Comparison of ENCODE assay signal across 13 mouse cellular contexts in the genomic region with DNA sequence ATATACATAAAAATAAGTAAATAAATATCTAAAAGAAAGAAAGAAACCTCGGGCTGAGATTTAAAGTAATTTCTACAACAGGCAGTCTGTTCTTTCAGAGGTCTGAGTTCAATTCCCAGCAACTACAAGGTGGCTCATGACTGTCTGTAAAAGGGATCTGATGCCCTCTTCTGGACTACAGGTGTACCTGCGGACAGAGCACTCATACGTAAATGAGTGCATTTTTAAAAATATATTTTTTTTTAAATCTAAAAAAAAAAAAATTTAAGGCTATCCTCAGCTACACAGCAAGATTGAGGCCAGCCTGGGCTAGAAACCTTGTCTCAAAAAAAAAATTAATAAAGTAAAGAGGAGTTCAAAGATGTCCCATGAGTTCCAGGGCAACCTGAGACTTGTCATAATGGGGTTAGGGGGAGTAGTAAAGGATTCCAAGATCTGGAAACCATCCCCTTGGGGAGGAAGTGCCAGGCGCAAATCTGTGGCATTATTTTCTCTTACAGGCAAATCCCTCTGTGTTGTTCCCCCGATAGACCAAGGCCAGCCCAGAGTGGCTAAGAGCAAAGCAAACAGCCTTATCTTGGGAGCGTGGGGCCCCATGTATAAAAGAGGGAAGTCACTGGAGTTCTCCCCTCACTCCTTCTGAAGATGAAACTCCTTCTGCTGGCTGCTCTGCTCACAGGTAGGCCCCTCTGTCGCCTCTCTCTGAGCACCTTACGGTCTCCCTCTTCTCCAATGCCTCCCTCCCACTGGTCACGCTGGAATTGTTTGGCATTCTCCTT. TPM values are rescaled to one million over a fixed set of nuclear protein-coding genes. Genes with fewer than 3 reads are reported as not detected.
DNase-seq lines count a peak whose midpoint lies in the region; ATAC-seq and TF ChIP-seq lines count a peak whose summit lies in the region.
"Had no signal": no experiment of that assay in that cellular context is flagged by ENCODE, and none has a peak within 500 bp of the region (broad histone marks: within the 10 kb centered on the region; RNA-seq: fewer than 3 reads in every experiment).

A gene (plus strand): TSS at position 621 of the 779 bp plus-strand sequence.

- TF ChIP-seq RAD21 in MEL (IDR thresholded peaks at IDR 0.05; ENCODE audit: low read depth, low read length) = peak; percentile 65

- H3K4me3 ChIP-seq in liver, adult 2 months (ENCODE audit: insufficient read depth, low read depth, low read length) = no peak within 1 kb of the TSS
- peak within 1 kb of the TSS; percentile 1 to 5; a peak in 1 of 4 replicates for H3K4me3 ChIP-seq in MEL (ENCODE audit: control insufficient read depth in 1 of 2, insufficient read depth in 1 of 2, low read depth in 2 of 2, low read length in 2 of 2)
- H3K4me3 ChIP-seq: heart, embryonic 15.5 days; limb, embryonic 12.5 days; midbrain, embryonic 10.5 days; neural tube, embryonic 13.5 days had no signal

- 46% methylated on average over 9 of the region's 9 CpGs for WGBS in liver, adult 2 months

- ATAC-seq in hematopoietic stem cell, adult 5-6 weeks (replicated peaks in 1 of 2; ENCODE audit: insufficient read depth in 1 of 2, low FRiP score in 2 of 2, low TSS enrichment in 1 of 2, low read depth in 1 of 2, poor library complexity in 2 of 2, severe bottlenecking in 2 of 2) = 0 out of 4 replicates have a peak, but pooled peaks have one; percentile 12 to 32
- ATAC-seq: inflammation-experienced regulatory T-cells, adult 6 months had no signal

- H3K27me3 ChIP-seq in liver, adult 2 months (ENCODE audit: control insufficient read depth, insufficient read depth, low read length) = no peaks in the 10 kb centered on the region
- H3K27me3 ChIP-seq in MEL (ENCODE audit: control insufficient read depth in 1 of 2, insufficient read depth in 2 of 2, low read length in 2 of 2) = no peaks in the 10 kb centered on the region
- H3K27me3 ChIP-seq in splenic B cell, adult 2 months (ENCODE audit: control insufficient read depth, insufficient read depth, low read length, poor library complexity, severe bottlenecking) = no peaks in the 10 kb centered on the region
- H3K27me3 ChIP-seq: heart, embryonic 15.5 days; limb, embryonic 12.5 days; neural tube, embryonic 13.5 days had no signal

- no peak within 1 kb of the TSS for H3K27ac ChIP-seq in liver, adult 2 months (replicated peaks; ENCODE audit: insufficient read depth, low read depth, low read length)
- peak within 1 kb of the TSS; percentile 20; the same call in 1 of the 2 replicates for H3K27ac ChIP-seq in MEL (ENCODE audit: control insufficient read depth, low read depth, low read length)
- H3K27ac ChIP-seq: heart, embryonic 15.5 days; midbrain, embryonic 10.5 days; neural tube, embryonic 13.5 days had no signal

- H3K9me3 ChIP-seq in MEL (replicated peaks; ENCODE audit: insufficient read depth, low read length) = no peaks in the 10 kb centered on the region
- H3K9me3 ChIP-seq: heart, embryonic 15.5 days; limb, embryonic 12.5 days; midbrain, embryonic 10.5 days; neural tube, embryonic 13.5 days had no signal

- peak; percentile 14 for DNase-seq in liver, adult 2 months (ENCODE audit: extremely low read depth, low read depth, low spot score)
- DNase-seq in liver (no peak), MEL (ENCODE audit: low read depth, low spot score) (peak; percentile 86)
- peak; percentile 51 for DNase-seq in splenic B cell, adult 2 months (ENCODE audit: low read depth, low spot score)
- no peak for DNase-seq in cerebellum, postnatal 14 days
- no peak for DNase-seq in neural tube, embryonic 10.5 days (ENCODE audit: extremely low spot score, low spot score)
- DNase-seq: thymus, adult 2 months had no signal

- no peaks in the 10 kb centered on the region for H3K79me2 ChIP-seq in liver, adult 2 months (ENCODE audit: control insufficient read depth, insufficient read depth, low read length)
- no peaks in the 10 kb centered on the region for H3K79me2 ChIP-seq in MEL (ENCODE audit: control insufficient read depth, insufficient read depth, low read length, poor library complexity)

- H3K9ac ChIP-seq in liver, adult 2 months (ENCODE audit: low read depth, low read length) = no peak within 1 kb of the TSS
- H3K9ac ChIP-seq in MEL (ENCODE audit: control insufficient read depth, low read depth, low read length, poor library complexity, severe bottlenecking) = peak within 1 kb of the TSS; percentile 33
- H3K9ac ChIP-seq: heart, embryonic 15.5 days; limb, embryonic 12.5 days; neural tube, embryonic 13.5 days had no signal

- TF ChIP-seq EP300 in MEL (IDR thresholded peaks at IDR 0.05; ENCODE audit: low read depth in 1 of 2, low read length in 2 of 2) = peak; percentile 58 to 77

- TF ChIP-seq CTCF in liver, adult 2 months (IDR thresholded peaks at IDR 0.05; ENCODE audit: low read depth, low read length) = no peak
- TF ChIP-seq CTCF in MEL (IDR thresholded peaks at IDR 0.05 in 2 of 3, conservative IDR thresholded peaks at IDR 0.05 in 1 of 3; ENCODE audit: control insufficient read depth in 1 of 3, insufficient read depth in 1 of 3, low read depth in 2 of 3, low read length in 3 of 3, poor library complexity in 1 of 3, severe bottlenecking in 1 of 3) = peak; percentile 42 to 58 (median 50)

- no peaks in the 10 kb centered on the region for H3K36me3 ChIP-seq in liver, adult 2 months (ENCODE audit: control insufficient read depth, insufficient read depth, low read length)
- H3K36me3 ChIP-seq in MEL (ENCODE audit: control insufficient read depth in 1 of 2, insufficient read depth in 2 of 2, low read length in 2 of 2) = peaks cover 0 to 7% of the 10 kb centered on the region in 2 experiments; a peak in 2 of 4 replicates
- no peaks in the 10 kb centered on the region for H3K36me3 ChIP-seq in splenic B cell, adult 2 months (ENCODE audit: control insufficient read depth, insufficient read depth, low read length, poor library complexity, severe bottlenecking)
- H3K36me3 ChIP-seq: heart, embryonic 15.5 days; limb, embryonic 12.5 days; midbrain, embryonic 10.5 days; neural tube, embryonic 13.5 days had no signal

- no peak for TF ChIP-seq POLR2A in liver, adult 2 months (IDR thresholded peaks at IDR 0.05; ENCODE audit: extremely low read depth, insufficient read depth, low read length)
- peak in 1 of 2 experiments; percentile 29; a peak in 1 of 4 replicates for TF ChIP-seq POLR2A in MEL (IDR thresholded peaks at IDR 0.05; ENCODE audit: control insufficient read depth in 1 of 2, insufficient read depth in 1 of 2, low read depth in 1 of 2, low read length in 2 of 2, poor library complexity in 1 of 2)

- no peaks in the 10 kb centered on the region for H3K4me1 ChIP-seq in liver, adult 2 months (ENCODE audit: control insufficient read depth, insufficient read depth, low read length)
- H3K4me1 ChIP-seq in MEL (ENCODE audit: control insufficient read depth in 1 of 2, insufficient read depth in 2 of 2, low read length in 2 of 2) = peaks cover 2 to 7% of the 10 kb centered on the region in 2 experiments; a peak in 2 of 4 replicates
- H3K4me1 ChIP-seq: limb, embryonic 12.5 days had no signal

TF ChIP-seq in MEL, 35 proteins besides CTCF, POLR2A, EP300 and RAD21 (continues in another document):
- no peak for TF ChIP-seq POLR2AphosphoS5 (IDR thresholded peaks at IDR 0.05; ENCODE audit: borderline replicate concordance, low read depth, low read length)
- 0 out of 2 replicates have a peak, but pooled peaks have one; percentile 12 for TF ChIP-seq HCFC1 (IDR thresholded peaks at IDR 0.05; ENCODE audit: low read depth, low read length)
- TF ChIP-seq JUND (IDR thresholded peaks at IDR 0.05; ENCODE audit: low read depth, low read length) = no peak
- TF ChIP-seq MXI1 (IDR thresholded peaks at IDR 0.05; ENCODE audit: low read depth, low read length) = peak; percentile 48; the same call in 1 of the 2 replicates
- TF ChIP-seq ELF1 (IDR thresholded peaks at IDR 0.05; ENCODE audit: low read depth, low read length) = no peak
- TF ChIP-seq POLR2AphosphoS2 (IDR thresholded peaks at IDR 0.05; ENCODE audit: low read length) = no peak
- no peak for TF ChIP-seq TAL1 (IDR thresholded peaks at IDR 0.05; ENCODE audit: low read length)
- peak; percentile 51; the same call in 1 of the 2 replicates for TF ChIP-seq ZNF384 (IDR thresholded peaks at IDR 0.05; ENCODE audit: low read depth, low read length)
- TF ChIP-seq ZMIZ1 (IDR thresholded peaks at IDR 0.05; ENCODE audit: low read depth, low read length) = no peak
- TF ChIP-seq MAZ (IDR thresholded peaks at IDR 0.05; ENCODE audit: low read depth, low read length) = peak; percentile 67; the same call in 1 of the 2 replicates
- no peak for TF ChIP-seq NELFE (IDR thresholded peaks at IDR 0.05; ENCODE audit: low read depth, low read length)
- TF ChIP-seq USF2 (IDR thresholded peaks at IDR 0.05; ENCODE audit: borderline replicate concordance in 1 of 2, insufficient read depth in 1 of 2, low read depth in 1 of 2, low read length in 2 of 2) = no peak
- peak; percentile 44 for TF ChIP-seq ZC3H11A (IDR thresholded peaks at IDR 0.05; ENCODE audit: low read depth, low read length)
- no peak for TF ChIP-seq MEF2A (IDR thresholded peaks at IDR 0.05; ENCODE audit: extremely low read depth, insufficient replicate concordance, low read depth, low read length, poor library complexity, severe bottlenecking)
- peak; percentile 70 for TF ChIP-seq TBP (IDR thresholded peaks at IDR 0.05; ENCODE audit: low read depth, low read length)
- peak; percentile 79 for TF ChIP-seq RCOR1 (IDR thresholded peaks at IDR 0.05; ENCODE audit: low read depth, low read length)
- no peak; the same call in 1 of the 2 replicates for TF ChIP-seq SIN3A (IDR thresholded peaks at IDR 0.05; ENCODE audit: low read length)
- no peak for TF ChIP-seq MYB (IDR thresholded peaks at IDR 0.05; ENCODE audit: low read depth, low read length)
- no peak for TF ChIP-seq ETS1 (IDR thresholded peaks at IDR 0.05; ENCODE audit: low read depth, low read length)
- 0 out of 2 replicates have a peak, but pooled peaks have one; percentile 36 for TF ChIP-seq TCF12 (IDR thresholded peaks at IDR 0.05; ENCODE audit: low read depth, low read length)
- TF ChIP-seq SMC3 (IDR thresholded peaks at IDR 0.05; ENCODE audit: low read depth, low read length) = peak; percentile 53
- no peak for TF ChIP-seq MAFK (IDR thresholded peaks at IDR 0.05; ENCODE audit: borderline replicate concordance, low read depth, low read length)
- TF ChIP-seq UBTF (IDR thresholded peaks at IDR 0.05; ENCODE audit: borderline replicate concordance, insufficient read depth, low read depth, low read length) = no peak
- no peak for TF ChIP-seq MYC (IDR thresholded peaks at IDR 0.05; ENCODE audit: low read depth, low read length)
- TF ChIP-seq USF1 (IDR thresholded peaks at IDR 0.05; ENCODE audit: low read depth, low read length) = no peak

RNA-seq across cellular contexts. Expression of the gene that starts here (rescaled TPM):
- 0.40 and 2.7 TPM in 2 replicates for total RNA-seq in liver, adult 2 months (2014; rRNA removed)
- polyA plus RNA-seq in liver, adult 2 months (2012; rRNA removed) = not detected in 2 replicates
- total RNA-seq in MEL (2012; rRNA removed) = 0.58 and 0.92 TPM in 2 replicates
- 1 to 10 TPM in 1 of 2 experiments, not detected in 1; 6.6 TPM for polyA plus RNA-seq in MEL (2012; ENCODE audit: insufficient read depth in 1 of 2, insufficient read length in 2 of 2, low read depth in 1 of 2, low replicate concordance in 2 of 2, missing spikeins in 1 of 2)
- not detected in 2 replicates for total RNA-seq in hematopoietic stem cell, adult 5-6 weeks (2017)
- polyA plus RNA-seq: inflammation-experienced regulatory T-cells, adult 6 months; limb, embryonic 12.5 days had no signal

Comparison
In these comparisons a context has a peak if more than half of its experiments do, and no peak if none do; other contexts are left out.
1. DNase-seq: peak in liver, adult 2 months (single experiment), MEL (single experiment) and splenic B cell, adult 2 months (single experiment); none in liver (single experiment), cerebellum, postnatal 14 days (0 of 2) and neural tube, embryonic 10.5 days (single experiment).
2. Peak in ATAC-seq in hematopoietic stem cell, adult 5-6 weeks; RNA of the gene not detected or under 1 TPM.